Mouse (Mus musculus): ENCODE results near the gene Def8.

DNA sequence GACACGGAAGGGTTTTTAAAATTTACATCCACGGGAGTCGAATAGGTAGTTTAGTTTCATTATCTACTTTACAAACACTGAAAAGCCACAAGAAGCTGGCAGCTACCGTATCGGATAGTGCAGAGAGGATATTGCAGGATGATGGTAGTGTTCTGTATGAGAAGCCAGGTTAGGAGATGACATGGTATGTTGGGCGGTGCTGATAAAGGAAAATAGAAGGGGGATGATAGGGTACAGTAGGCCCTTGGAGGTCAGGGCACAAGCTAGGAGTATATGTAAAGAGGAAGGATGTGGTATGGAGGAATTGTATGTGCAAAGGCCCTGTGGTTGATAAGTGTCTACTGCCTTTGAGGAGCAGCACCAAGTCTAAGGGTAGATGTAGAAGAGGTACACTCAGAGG is 31.2 kb downstream of the Def8 start:
- TF ChIP-seq POLR2A (IDR thresholded peaks at IDR 0.05; ENCODE audit: borderline replicate concordance, low read depth, low read length) (no peak), CTCF (IDR thresholded peaks at IDR 0.05; ENCODE audit: low read depth, low read length) (no peak)

Measured in bone marrow macrophage, adult 2 months (primary cell).